ENCODE assay signal across 8 mouse cellular contexts in genomic region chr7:24530062-24530931, GRCm38 (mm10). TPM values are rescaled to one million over a fixed set of nuclear protein-coding genes. Genes with fewer than 3 reads are reported as not detected.
A peak's percentile ranks its signal among the peaks of the same experiment; 100 is the strongest.
DNase-seq lines count a peak whose midpoint lies in the region; ATAC-seq and TF ChIP-seq lines count a peak whose summit lies in the region.

TSS of gene Irgq (plus strand) at chr7:24530689.

- no peaks in the 10 kb centered on the region for H3K27me3 ChIP-seq in megakaryocyte, embryonic 14.5 days (replicated peaks)

- peaks cover 30% of the 10 kb centered on the region for H3K36me3 ChIP-seq in megakaryocyte, embryonic 14.5 days (replicated peaks; ENCODE audit: low read length)

- H3K27ac ChIP-seq in cortical plate, adult 2 months (ENCODE audit: insufficient read depth, low read length), result peak within 1 kb of the TSS; percentile 64

- peak within 1 kb of the TSS; percentile 56 for H3K4me3 ChIP-seq in cortical plate, adult 2 months (ENCODE audit: insufficient read depth, low read length)
- peak within 1 kb of the TSS; percentile 94 for H3K4me3 ChIP-seq in megakaryocyte, embryonic 14.5 days (replicated peaks)

- no peak for TF ChIP-seq CTCF in cortical plate, adult 2 months (IDR thresholded peaks at IDR 0.05; ENCODE audit: extremely low read depth, insufficient read depth, low read length)

- no peaks in the 10 kb centered on the region; the same call in 1 of the 2 replicates for H3K4me1 ChIP-seq in cortical plate, adult 2 months (ENCODE audit: control insufficient read depth, insufficient read depth, low read length)
- H3K4me1 ChIP-seq in megakaryocyte, embryonic 14.5 days, result peaks cover 42% of the 10 kb centered on the region

- DNase-seq in gastrocnemius, adult 8-10 months (ENCODE audit: low spot score in 2 of 2), result peak; percentile 98
- peak; percentile 100 for DNase-seq in hindlimb bud, embryonic 11.5 days (ENCODE audit: extremely low spot score, low read depth, low spot score)
- DNase-seq in left cerebral cortex, adult 8-10 months (ENCODE audit: low spot score in 2 of 2), result peak; percentile 98 to 99
- DNase-seq in right cerebral cortex, postnatal 10 days (ENCODE audit: low spot score in 2 of 2), result peak; percentile 99
- DNase-seq in urinary bladder, postnatal 25 days (ENCODE audit: low spot score), result peak; percentile 99

- peak; percentile 66 for TF ChIP-seq POLR2A in cortical plate, adult 2 months (IDR thresholded peaks at IDR 0.05; ENCODE audit: extremely low read depth, insufficient read depth, low read length)

- ATAC-seq in activated CD4-positive, CD25-positive, alpha-beta regulatory T cell, adult 4 months, result peak; percentile 88

- no peaks in the 10 kb centered on the region for H3K9me3 ChIP-seq in megakaryocyte, embryonic 14.5 days

RNA-seq across cellular contexts. Expression of gene Irgq, which starts in this region (rescaled TPM):
- polyA plus RNA-seq in activated CD4-positive, CD25-positive, alpha-beta regulatory T cell, adult 4 months (2017; shearing (Covaris generic)), result 1 to 10 TPM; 1.5 to 1.8 TPM
- 52.9 and 53.9 TPM in 2 replicates for polyA plus RNA-seq in cortical plate, adult 2 months (2012; rRNA removed)
- 10 to 100 TPM; 10.9 to 15.8 (median 12.7) TPM for total RNA-seq in gastrocnemius, adult 8-10 months (2022)
- total RNA-seq in left cerebral cortex, adult 8-10 months (2022), result 10 to 100 TPM; 62.6 to 68.9 (median 66.6) TPM
- polyA plus RNA-seq in megakaryocyte, embryonic 14.5 days (2012; ENCODE audit: insufficient read depth, low replicate concordance), result 2.9 and 3.1 TPM in 2 replicates

Comparison
In these comparisons a context has a peak if more than half of its experiments do, and no peak if none do; other contexts are left out.
1. Peak in every context shown above with its lines: DNase-seq, ATAC-seq, H3K4me3 ChIP-seq and H3K27ac ChIP-seq.
2. RNA of gene Irgq (polyA plus RNA-seq): 52.9 to 53.9 TPM in cortical plate, adult 2 months; 2.9 to 3.1 TPM in megakaryocyte, embryonic 14.5 days and 1.5 to 1.8 TPM in activated CD4-positive, CD25-positive, alpha-beta regulatory T cell, adult 4 months; every median in the first group is over 10 times any median in the second.